Mouse (Mus musculus) stomach, postnatal 0 days (tissue): ENCODE results near the gene Egfem1.

Experiments used
- CTCF ChIP-seq: IDR thresholded peaks from 2 replicates; pipeline ENCODE4 v1.5.1; 2016; ENCODE audit warnings: antibody characterized with exemption, low read depth, mild to moderate bottlenecking, moderate library complexity
- EP300 ChIP-seq: optimal IDR thresholded peaks from 2 replicates; pipeline ENCODE3; 2016; ENCODE audit warnings: antibody characterized with exemption

DNA sequence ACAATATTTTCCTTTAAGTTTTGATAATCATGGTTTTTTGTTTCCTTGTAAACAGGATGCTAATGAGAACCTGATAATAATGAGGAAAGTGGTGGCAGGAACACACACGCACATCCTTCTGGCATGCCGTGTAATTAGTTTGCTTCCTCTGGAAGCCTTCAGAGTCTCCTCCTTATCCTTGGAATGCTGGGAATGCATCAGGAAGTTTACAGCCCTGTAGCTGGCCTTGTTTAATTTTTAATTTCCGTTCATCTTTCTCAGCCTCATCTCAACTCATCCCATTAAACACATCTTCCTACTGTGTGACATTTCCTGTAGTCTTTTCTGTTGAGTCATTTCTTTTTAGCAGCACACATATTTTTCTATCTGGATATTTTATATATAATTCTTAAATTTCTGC lies 161.8 kb downstream of the Egfem1 start:
- TF ChIP-seq EP300 (no peak), CTCF (no peak)
